Mouse (Mus musculus): Measurements from ENCODE around the gene Atp4b.
A peak's percentile ranks its signal among the peaks of the same experiment; 100 is the strongest.
"Not testable (repeated sequence)": the region's sequence is repeated elsewhere in the genome, so short reads cannot be mapped to it uniquely, and the experiment has no call there.

The Atp4b gene

DNA sequence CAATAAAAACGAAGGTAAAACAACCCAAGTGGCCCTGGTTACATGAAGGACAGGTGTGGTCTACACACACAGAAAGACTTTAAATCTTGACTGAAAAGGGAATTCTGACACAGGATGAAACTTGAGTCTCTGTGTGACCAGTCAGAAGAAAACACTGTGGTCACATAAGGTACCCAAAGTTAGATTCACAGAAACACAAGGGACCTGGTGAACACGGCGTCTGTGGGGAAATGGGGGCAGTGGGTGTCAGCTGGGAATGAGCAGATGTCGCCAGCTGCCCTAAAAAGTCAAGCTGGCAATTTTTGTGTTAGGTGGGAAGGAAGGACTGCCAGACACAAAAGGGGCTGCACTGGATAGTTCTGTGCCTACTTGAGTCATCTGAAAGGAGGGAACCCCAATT, 13.6 kb downstream of the Atp4b start:
- ATAC-seq (ENCODE audit: low TSS enrichment): no peak

GRCm38 (mm10) chr8:13382536-13382935, 14.1 kb downstream of the Atp4b start:
- no peak for ATAC-seq (ENCODE audit: low TSS enrichment)

DNA sequence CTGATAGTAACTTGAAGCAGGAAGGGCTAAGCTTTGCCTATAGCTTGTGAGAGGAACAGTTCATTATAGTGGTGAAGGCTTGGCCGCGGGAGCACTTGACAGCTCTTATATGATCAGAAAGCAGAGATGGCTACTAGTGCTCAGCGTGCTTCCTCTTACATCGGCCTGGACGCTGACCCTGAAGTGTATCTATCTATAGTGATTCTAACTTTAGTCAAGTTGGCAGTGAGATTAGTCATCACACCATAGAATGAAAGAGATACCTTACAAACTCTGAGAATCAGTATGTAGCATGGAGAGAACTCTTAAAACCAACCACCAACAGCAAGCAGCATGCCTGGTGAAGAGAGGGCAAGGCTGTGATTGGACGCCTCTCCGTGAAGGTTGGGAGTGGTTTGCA, 15.0 kb downstream of the Atp4b start:
- ATAC-seq (ENCODE audit: low TSS enrichment): no peak

DNA sequence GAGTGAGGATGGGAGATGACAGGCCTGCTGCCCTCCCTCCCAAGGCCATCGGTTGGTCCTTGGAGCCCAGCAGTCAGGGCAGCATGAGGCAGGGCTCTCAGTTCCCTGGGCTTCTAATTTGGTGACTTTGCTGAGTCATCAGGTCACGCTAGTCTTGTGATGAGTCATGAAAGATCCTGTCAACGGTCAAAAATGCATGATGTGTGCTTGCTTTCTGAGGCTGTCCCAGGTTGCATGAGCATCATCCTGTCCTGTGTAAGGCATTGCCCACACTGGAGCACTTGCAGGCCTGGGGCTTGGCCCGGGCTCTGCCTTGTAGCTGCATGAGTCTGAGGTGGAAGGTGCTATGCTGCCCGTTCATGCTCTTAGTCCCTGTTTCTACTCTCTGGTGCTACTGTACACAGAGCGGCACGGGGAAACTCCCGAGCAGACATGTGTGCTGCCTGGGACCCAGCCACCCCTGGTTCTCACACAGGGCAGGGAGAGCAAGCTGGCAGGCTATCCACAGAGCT, 23.4 kb downstream of the Atp4b start:
- ATAC-seq (ENCODE audit: low TSS enrichment): 0 out of 2 replicates have a peak, but pooled peaks have one; percentile 34

- ATAC-seq (ENCODE audit: low TSS enrichment): no peak
Observed at GRCm38 (mm10) chr8:13361865-13362264, 34.8 kb downstream of the Atp4b start.

DNA sequence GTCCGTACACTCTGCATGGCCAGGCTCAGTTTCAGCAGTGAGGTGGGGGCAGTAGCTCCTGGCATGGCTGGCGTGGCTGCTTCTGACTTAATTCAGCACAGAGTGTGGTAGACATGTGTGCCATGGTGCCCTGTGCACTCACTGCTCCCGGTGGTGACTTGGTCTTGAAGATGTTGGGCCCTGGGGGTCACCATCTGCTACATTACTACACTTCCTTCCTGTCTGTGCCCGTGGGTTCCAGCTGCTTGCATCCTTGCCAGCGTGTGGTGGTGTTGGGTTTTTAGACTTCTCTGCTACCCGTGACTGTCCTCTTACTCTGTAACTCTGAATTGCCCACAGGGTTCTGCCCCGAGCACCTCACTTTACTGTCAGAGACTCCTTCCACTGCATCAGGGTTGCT, 36.4 kb downstream of the Atp4b start:
- ATAC-seq (ENCODE audit: low TSS enrichment): no peak

GRCm38 (mm10) chr8:13356681-13357080, 39.9 kb downstream of the Atp4b start:
- no peak for ATAC-seq (ENCODE audit: low TSS enrichment)

GRCm38 (mm10) chr8:13356221-13356620, 40.4 kb downstream of the Atp4b start:
- no peak for ATAC-seq (ENCODE audit: low TSS enrichment)

DNA sequence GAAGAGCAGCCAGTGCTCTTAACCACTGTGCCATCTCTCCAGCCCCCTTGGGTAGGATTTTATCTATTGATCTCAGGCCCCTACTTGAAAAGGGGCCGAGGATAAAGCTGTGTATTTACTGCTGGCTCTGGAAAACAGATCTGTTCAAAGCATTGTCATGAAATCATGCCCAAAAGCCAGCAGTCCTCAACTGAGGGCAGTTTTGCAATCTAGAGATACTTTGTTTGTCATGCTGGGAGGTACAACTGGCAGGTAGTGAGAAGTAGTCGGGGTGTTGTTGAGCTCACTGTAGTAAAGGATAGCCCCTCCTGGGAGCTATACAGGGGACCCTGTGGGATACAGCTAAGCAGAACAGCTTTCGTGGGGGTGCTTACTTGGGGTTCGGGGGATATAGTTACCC, 42.7 kb downstream of the Atp4b start:
- ATAC-seq (ENCODE audit: low TSS enrichment): no peak

- peak; percentile 4; the same call in 1 of the 2 replicates for ATAC-seq (ENCODE audit: low TSS enrichment)
Observed at GRCm38 (mm10) chr8:13353155-13353833, 43.3 kb downstream of the Atp4b start.

DNA sequence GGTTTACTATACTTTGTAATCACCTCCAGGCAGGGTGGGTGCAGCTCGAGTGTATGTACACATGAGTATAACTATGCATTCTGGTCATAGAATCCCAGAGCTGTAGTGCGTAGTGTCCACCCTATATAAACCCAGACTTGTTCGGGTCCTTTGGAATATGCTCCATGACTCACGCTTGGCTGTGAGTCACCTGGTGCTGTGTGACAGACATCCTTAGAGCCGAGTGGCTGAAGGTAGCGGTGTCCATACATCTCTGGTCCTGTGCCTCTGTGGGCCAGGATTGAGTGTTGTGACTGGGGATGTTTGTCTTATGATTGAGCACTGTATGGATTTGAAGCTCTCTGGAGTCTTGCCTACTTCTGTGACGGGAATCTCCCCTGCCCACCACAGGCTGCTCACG, 44.0 kb downstream of the Atp4b start:
- ATAC-seq (ENCODE audit: low TSS enrichment): peak; percentile 35; the same call in 1 of the 2 replicates

DNA sequence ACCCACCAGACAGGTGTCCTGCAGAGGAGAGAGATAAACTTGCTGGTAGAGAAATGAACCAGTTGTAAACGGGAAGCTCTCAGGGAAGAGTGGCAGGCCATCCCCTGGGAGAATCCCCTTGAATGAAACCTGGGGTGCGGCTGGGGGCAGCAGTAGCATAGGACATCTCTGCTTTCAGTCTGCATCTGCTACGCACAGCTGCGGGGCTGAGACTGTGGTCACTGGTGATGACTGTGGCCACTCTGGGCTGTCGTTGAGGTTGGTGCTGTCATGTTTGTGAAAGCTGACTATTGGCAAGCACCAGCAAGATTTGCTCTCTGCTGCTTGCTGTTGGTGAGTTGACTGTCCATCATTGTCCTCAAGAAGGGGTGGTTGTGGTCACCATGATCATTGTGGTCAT, 45.0 kb downstream of the Atp4b start:
- ATAC-seq (ENCODE audit: low TSS enrichment): no peak

DNA sequence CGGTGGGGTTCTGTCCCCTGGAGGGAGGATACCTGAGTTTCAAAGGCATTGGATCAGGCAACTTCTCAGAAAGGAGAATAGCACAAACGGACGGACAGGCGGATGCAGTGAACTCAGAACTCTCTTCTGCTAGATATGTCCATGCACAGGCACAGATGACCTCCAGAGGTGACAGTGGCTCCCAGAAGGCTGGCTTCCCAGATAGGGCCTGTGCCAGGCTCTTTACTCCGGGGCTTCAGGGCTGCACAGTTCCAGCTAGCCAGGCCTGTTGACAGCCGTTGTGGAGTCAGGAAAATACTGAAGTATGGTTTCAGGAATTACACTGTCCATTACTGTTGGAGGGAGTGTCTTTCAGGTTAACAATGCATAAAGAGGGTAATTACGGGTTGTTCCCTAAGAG, 46.6 kb downstream of the Atp4b start:
- ATAC-seq (ENCODE audit: low TSS enrichment): no peak

GRCm38 (mm10) chr8:13343134-13343533, 53.5 kb downstream of the Atp4b start:
- ATAC-seq (ENCODE audit: low TSS enrichment): no peak

- no peak for ATAC-seq (ENCODE audit: low TSS enrichment)
Observed at GRCm38 (mm10) chr8:13342340-13342739, 54.3 kb downstream of the Atp4b start.

DNA sequence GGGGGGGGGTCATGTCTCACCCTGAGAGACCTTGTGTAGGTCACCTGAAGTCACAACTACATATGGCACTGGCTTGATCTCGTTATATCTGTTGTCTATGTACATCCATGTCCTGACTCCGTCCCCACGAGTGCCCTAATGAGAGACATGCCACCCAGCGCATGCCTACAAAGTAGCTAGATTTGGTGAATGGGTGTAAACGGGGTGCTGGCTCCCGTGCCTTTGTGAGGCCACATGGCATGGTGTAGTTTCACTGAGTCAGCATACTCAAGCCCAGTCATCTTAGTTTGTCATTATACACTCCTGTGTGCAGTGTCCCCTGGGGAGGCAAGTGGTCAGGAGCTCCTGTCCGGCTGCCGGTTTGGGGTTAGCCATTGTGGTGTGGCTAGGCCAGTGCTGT, 56.0 kb downstream of the Atp4b start:
- ATAC-seq (ENCODE audit: low TSS enrichment): no peak

DNA sequence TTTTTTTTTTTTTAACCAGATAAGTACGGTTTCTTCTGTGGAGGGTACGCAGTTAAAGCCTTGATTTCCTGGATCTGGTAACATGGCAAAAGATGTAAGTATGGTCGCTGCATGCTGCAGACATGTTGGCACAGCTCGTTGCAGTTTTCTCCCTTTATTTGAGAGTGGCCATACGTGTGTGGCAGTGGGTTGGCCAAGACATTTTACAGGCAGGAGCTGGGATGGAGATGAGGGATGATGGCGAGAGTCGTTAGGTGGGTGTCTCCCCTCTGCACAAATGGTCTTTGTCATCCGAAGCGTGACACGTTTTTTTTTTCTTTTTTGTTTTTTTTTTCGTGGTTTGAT, 57.0 kb downstream of the Atp4b start:
- no peak for ATAC-seq (ENCODE audit: low TSS enrichment)

DNA sequence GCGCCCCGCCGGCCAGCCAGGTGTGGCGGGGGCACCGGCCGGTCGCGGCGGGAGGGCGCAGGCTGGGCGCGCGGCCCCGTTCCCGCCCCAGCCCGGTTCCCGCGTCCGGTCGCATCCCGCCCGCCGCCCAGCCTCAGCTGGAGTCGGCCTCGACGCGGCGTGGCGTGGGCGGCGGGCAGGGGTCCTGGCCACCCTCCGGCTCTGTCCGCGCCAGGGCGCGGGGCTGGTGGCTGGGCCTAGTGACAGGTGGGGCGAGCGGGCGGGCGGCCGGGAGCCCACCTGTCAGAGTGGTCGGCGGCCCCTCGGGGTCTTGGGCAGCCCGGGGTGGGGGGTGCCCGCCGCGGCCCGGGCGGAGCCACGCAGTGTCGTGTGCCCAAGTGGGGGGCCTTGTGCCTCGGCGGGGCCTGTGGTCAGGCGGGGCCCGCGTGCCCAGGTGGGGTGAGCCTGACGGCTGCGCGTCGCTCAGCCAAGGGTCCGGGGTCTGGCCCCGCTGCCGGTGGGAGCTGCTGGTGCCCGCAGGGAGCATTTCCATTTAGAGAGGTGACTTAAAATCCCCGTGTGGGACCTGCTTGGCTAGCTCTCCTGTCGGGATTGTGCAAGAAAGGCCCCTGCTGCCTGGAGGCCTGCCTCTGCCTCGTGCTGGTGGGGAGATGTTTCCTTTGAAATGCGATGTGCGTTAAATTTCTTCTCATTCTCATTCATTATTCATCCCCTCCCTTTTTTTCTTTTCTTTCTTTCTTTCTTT, 57.6 kb downstream of the Atp4b start:
- peak; percentile 50 for ATAC-seq (ENCODE audit: low TSS enrichment)

- peak; percentile 83 for ATAC-seq (ENCODE audit: low TSS enrichment)
Observed at GRCm38 (mm10) chr8:13338255-13338860, 58.3 kb downstream of the Atp4b start, which contains the start of gene Tfdp1. Gene Tfdp1, plus strand, starts transcription at chr8:13338751.

- ATAC-seq (ENCODE audit: low TSS enrichment): 0 out of 2 replicates have a peak, but pooled peaks have one; percentile 13
Observed at GRCm38 (mm10) chr8:13337678-13338077, 58.9 kb downstream of the Atp4b start.

GRCm38 (mm10) chr8:13337245-13337644, 59.4 kb downstream of the Atp4b start:
- not testable (repeated sequence) for ATAC-seq (ENCODE audit: low TSS enrichment)
